Mouse (Mus musculus) granulocyte monocyte progenitor cell, adult 5-6 weeks (primary cell): ENCODE data around the gene Cenpq. TPM values are rescaled to one million over a fixed set of nuclear protein-coding genes. Genes with fewer than 3 reads are reported as not detected.

Experiments used
- ATAC-seq: replicated peaks from 2 replicates; pipeline ENCODE4 v1.8.0; 2016; ENCODE audit warnings: mild to moderate bottlenecking, moderate TSS enrichment, inconsistent platforms; ENCODE audit not compliant: poor library complexity, severe bottlenecking
- total RNA-seq, 2 experiments: library from RNA; stranded (forward) in 1 of 2; stranded (reverse) in 1 of 2; fragments of 200-712, 200-1000 nt in 1 of 2; fragments of >200 nt in 1 of 2; fragmentation: Nextera tagmentation in 1 of 2; gene quantifications; 2 replicates each; pipeline ENCODE4 v1.2.3; 2014 to 2017

Gene Cenpq
- total RNA-seq (2014; fragmentation: Nextera tagmentation) (24.4 and 48.7 TPM in 2 replicates), total RNA-seq (2017) (42.3 and 60.0 TPM in 2 replicates)

GRCm38 (mm10) chr17:40934420-40935231 lies at the start of gene Cenpq, which contains the start of gene Mut:
Cenpq (minus strand) TSS chr17:40935047.
Mut (plus strand) TSS chr17:40934685.
- ATAC-seq = peak; percentile 97

- no peak for ATAC-seq
Measured at GRCm38 (mm10) chr17:40977914-40978313, 43.1 kb upstream of the Cenpq start.

- no peak for ATAC-seq
Measured at GRCm38 (mm10) chr17:40948518-40948917, 13.7 kb upstream of the Cenpq start.

GRCm38 (mm10) chr17:40933985-40934384 lies 862 bp downstream of the Cenpq start:
- peak; percentile 17 for ATAC-seq

GRCm38 (mm10) chr17:40915499-40915898 lies 19.3 kb downstream of the Cenpq start:
- no peak for ATAC-seq

- ATAC-seq = no peak
Measured at GRCm38 (mm10) chr17:40914250-40914649, 20.6 kb downstream of the Cenpq start, which contains the start of gene Glyatl3. Glyatl3 (minus strand) TSS chr17:40914350.

GRCm38 (mm10) chr17:40904721-40905154 lies 30.1 kb downstream of the Cenpq start:
- 0 out of 2 replicates have a peak, but pooled peaks have one; percentile 30 for ATAC-seq

- ATAC-seq = no peak
Measured at GRCm38 (mm10) chr17:40904056-40904597, 30.7 kb downstream of the Cenpq start.

GRCm38 (mm10) chr17:40903345-40903744 lies 31.5 kb downstream of the Cenpq start:
- no peak for ATAC-seq

- no peak for ATAC-seq
Measured at GRCm38 (mm10) chr17:40899783-40900363, 35.0 kb downstream of the Cenpq start.

GRCm38 (mm10) chr17:40896863-40897262 lies 38.0 kb downstream of the Cenpq start:
- peak; percentile 83 for ATAC-seq

GRCm38 (mm10) chr17:40887849-40888536 lies 46.9 kb downstream of the Cenpq start:
- no peak for ATAC-seq

- ATAC-seq = no peak
Measured at GRCm38 (mm10) chr17:40885155-40885554, 49.7 kb downstream of the Cenpq start.

GRCm38 (mm10) chr17:40882172-40882571 lies 52.7 kb downstream of the Cenpq start:
- no peak for ATAC-seq

GRCm38 (mm10) chr17:40879924-40880691 lies 54.7 kb downstream of the Cenpq start, which contains the start of gene 9130008F23Rik:
9130008F23Rik (minus strand) TSS chr17:40880559.
- peak; percentile 66 for ATAC-seq

GRCm38 (mm10) chr17:40879528-40879923 lies 55.3 kb downstream of the Cenpq start:
- ATAC-seq = peak; percentile 53

- no peak for ATAC-seq
Measured at GRCm38 (mm10) chr17:40877741-40878140, 57.1 kb downstream of the Cenpq start.

- peak; percentile 50 for ATAC-seq
Measured at GRCm38 (mm10) chr17:40875568-40875967, 59.3 kb downstream of the Cenpq start.

- no peak for ATAC-seq
Measured at GRCm38 (mm10) chr17:40874701-40875100, 60.1 kb downstream of the Cenpq start.

- peak; percentile 25 for ATAC-seq
Measured at GRCm38 (mm10) chr17:40873582-40874011, 61.2 kb downstream of the Cenpq start.
